ENCODE assay signal across 10 mouse cellular contexts in the genomic region with DNA sequence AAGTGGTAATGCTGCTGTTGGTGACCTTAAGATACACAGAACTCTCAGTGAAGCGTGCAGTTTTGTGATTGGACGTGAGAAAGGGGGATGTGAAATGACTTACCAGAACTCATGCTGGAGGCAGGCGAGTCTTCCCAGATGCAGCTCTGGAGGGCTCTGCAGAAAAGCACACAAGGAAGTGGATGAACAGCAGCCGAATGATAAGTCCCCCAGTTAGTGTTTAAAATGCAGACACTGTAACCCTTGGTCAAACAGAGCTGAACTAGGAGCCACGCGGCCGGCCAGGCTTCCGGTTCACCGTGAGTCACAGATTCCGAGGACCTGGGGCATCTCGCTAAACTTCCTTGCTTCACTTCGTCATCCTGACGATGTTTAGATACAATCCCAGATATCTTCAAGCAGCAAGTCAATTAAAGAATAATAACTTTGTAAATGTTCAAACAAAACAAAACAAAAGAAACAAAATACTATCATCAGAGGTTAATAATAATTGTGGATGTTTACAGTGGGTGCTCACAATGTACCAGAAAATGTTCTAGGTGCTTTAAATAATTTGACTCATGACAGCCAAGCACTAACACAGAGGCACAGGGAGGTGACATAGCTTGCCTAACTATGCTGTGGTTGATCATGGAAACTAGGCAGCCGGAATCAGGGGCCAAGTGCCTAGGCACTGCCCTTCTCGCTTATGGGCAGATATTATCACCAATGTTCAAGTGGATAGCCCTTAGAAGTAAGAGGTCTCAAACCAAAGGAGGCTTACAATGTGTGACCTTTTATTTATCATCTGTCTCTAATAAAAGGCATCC.
DNase-seq lines count a peak whose midpoint lies in the region; ATAC-seq and TF ChIP-seq lines count a peak whose summit lies in the region.
"Had no signal": no experiment of that assay in that cellular context is flagged by ENCODE, and none has a peak within 500 bp of the region (broad histone marks: within the 10 kb centered on the region; RNA-seq: fewer than 3 reads in every experiment).

No protein-coding gene starts in this region.

- WGBS in lung, adult 2 months: 35% methylated on average over 15 of the region's 15 CpGs
- WGBS in heart, embryonic 15.5 days: 51% methylated on average over 15 of the region's 15 CpGs
- 52% methylated on average over 15 of the region's 15 CpGs for WGBS in liver, embryonic 13.5 days (ENCODE audit: insufficient replicate concordance)
- WGBS in stomach, embryonic 16.5 days: 27% methylated on average over 15 of the region's 15 CpGs
- WGBS in hindbrain, embryonic 10.5 days: 90% methylated on average over 15 of the region's 15 CpGs

- H3K27me3 ChIP-seq in heart, embryonic 15.5 days: no peaks in the 10 kb centered on the region
- no peaks in the 10 kb centered on the region for H3K27me3 ChIP-seq in liver, embryonic 13.5 days
- no peaks in the 10 kb centered on the region for H3K27me3 ChIP-seq in stomach, embryonic 16.5 days (ENCODE audit: control insufficient read depth, insufficient read depth, low read length)
- H3K27me3 ChIP-seq in hindbrain, embryonic 10.5 days (ENCODE audit: insufficient read depth, poor library complexity, severe bottlenecking): no peaks in the 10 kb centered on the region
- H3K27me3 ChIP-seq: embryonic facial prominence, embryonic 13.5 days had no signal

- TF ChIP-seq CTCF in lung, adult 2 months (IDR thresholded peaks at IDR 0.05; ENCODE audit: insufficient read depth, low read length): no peak

- no peak overlapping the region for H3K9ac ChIP-seq in heart, embryonic 15.5 days
- no peak overlapping the region for H3K9ac ChIP-seq in liver, embryonic 13.5 days
- no peak overlapping the region for H3K9ac ChIP-seq in stomach, embryonic 16.5 days (ENCODE audit: low read length)
- H3K9ac ChIP-seq: embryonic facial prominence, embryonic 13.5 days had no signal

- H3K27ac ChIP-seq in heart, embryonic 15.5 days: peak overlapping the region; percentile 62
- peak overlapping the region; percentile 18; the same call in 1 of the 2 replicates for H3K27ac ChIP-seq in liver, embryonic 13.5 days
- peak overlapping the region; percentile 72; the same call in 1 of the 2 replicates for H3K27ac ChIP-seq in stomach, embryonic 16.5 days (ENCODE audit: low read length)
- H3K27ac ChIP-seq in hindbrain, embryonic 10.5 days: no peak overlapping the region
- H3K27ac ChIP-seq: embryonic facial prominence, embryonic 13.5 days had no signal

- DNase-seq in lung, adult 18-20 months: peak; percentile 48 to 64
- no peak for DNase-seq in lung, adult 2 months
- DNase-seq in liver, embryonic 13.5 days: no peak
- no peak for DNase-seq in gastrocnemius, postnatal 25 days
- no peak for DNase-seq in adipocyte (ENCODE audit: low spot score)
- DNase-seq in hindbrain, embryonic 10.5 days (ENCODE audit: low spot score): no peak

- no peaks in the 10 kb centered on the region for H3K9me3 ChIP-seq in heart, embryonic 15.5 days (replicated peaks)
- no peaks in the 10 kb centered on the region for H3K9me3 ChIP-seq in liver, embryonic 13.5 days (replicated peaks)
- H3K9me3 ChIP-seq in stomach, embryonic 16.5 days (replicated peaks; ENCODE audit: control insufficient read depth, low read length): no peaks in the 10 kb centered on the region
- H3K9me3 ChIP-seq in hindbrain, embryonic 10.5 days: no peaks in the 10 kb centered on the region
- H3K9me3 ChIP-seq: embryonic facial prominence, embryonic 13.5 days; G1E had no signal

- no peak overlapping the region for H3K4me2 ChIP-seq in heart, embryonic 15.5 days
- H3K4me2 ChIP-seq in liver, embryonic 13.5 days: no peak overlapping the region
- peak overlapping the region; percentile 23; the same call in 1 of the 2 replicates for H3K4me2 ChIP-seq in stomach, embryonic 16.5 days (ENCODE audit: low read depth, low read length)
- H3K4me2 ChIP-seq: embryonic facial prominence, embryonic 13.5 days had no signal

- ATAC-seq in heart, embryonic 15.5 days (replicated peaks; ENCODE audit: insufficient number of reproducible peaks, insufficient read depth, low FRiP score, low read depth): no peak
- no peak; the same call in 1 of the 2 replicates for ATAC-seq in liver, embryonic 13.5 days (ENCODE audit: low read depth)
- ATAC-seq in stomach, embryonic 16.5 days (ENCODE audit: insufficient read depth, low FRiP score): no peak; the same call in 1 of the 2 replicates

- no peak for TF ChIP-seq POLR2A in lung, adult 2 months (IDR thresholded peaks at IDR 0.05; ENCODE audit: borderline replicate concordance, extremely low read depth, low read depth, low read length)

- H3K36me3 ChIP-seq in heart, embryonic 15.5 days: peaks cover 7% of the 10 kb centered on the region; the same call in 1 of the 2 replicates
- peaks cover 13% of the 10 kb centered on the region; the same call in 1 of the 2 replicates for H3K36me3 ChIP-seq in liver, embryonic 13.5 days
- H3K36me3 ChIP-seq in stomach, embryonic 16.5 days (ENCODE audit: control insufficient read depth, insufficient read depth, low read length): no peaks in the 10 kb centered on the region
- H3K36me3 ChIP-seq in hindbrain, embryonic 10.5 days: 0 out of 2 replicates have a peak, but pooled peaks cover 6% of the 10 kb centered on the region
- H3K36me3 ChIP-seq: embryonic facial prominence, embryonic 13.5 days had no signal

- H3K4me3 ChIP-seq in lung, adult 2 months (replicated peaks; ENCODE audit: extremely low read depth, low read depth, low read length): no peak overlapping the region
- H3K4me3 ChIP-seq in heart, embryonic 15.5 days: no peak overlapping the region
- no peak overlapping the region for H3K4me3 ChIP-seq in liver, embryonic 13.5 days (replicated peaks)
- H3K4me3 ChIP-seq in stomach, embryonic 16.5 days (replicated peaks; ENCODE audit: low read length): no peak overlapping the region
- no peak overlapping the region for H3K4me3 ChIP-seq in hindbrain, embryonic 10.5 days
- H3K4me3 ChIP-seq: embryonic facial prominence, embryonic 13.5 days had no signal

- H3K4me1 ChIP-seq in lung, adult 2 months (ENCODE audit: control insufficient read depth, insufficient read depth, low read length): peaks cover 10% of the 10 kb centered on the region
- H3K4me1 ChIP-seq in heart, embryonic 15.5 days (replicated peaks): peaks cover 55% of the 10 kb centered on the region
- H3K4me1 ChIP-seq in liver, embryonic 13.5 days (replicated peaks): peaks cover 33% of the 10 kb centered on the region
- H3K4me1 ChIP-seq in stomach, embryonic 16.5 days (ENCODE audit: control insufficient read depth, insufficient read depth, low read length): peaks cover 29% of the 10 kb centered on the region
- 0 out of 2 replicates have a peak, but pooled peaks cover 13% of the 10 kb centered on the region for H3K4me1 ChIP-seq in hindbrain, embryonic 10.5 days (replicated peaks)

Comparison
In these comparisons a context has a peak if more than half of its experiments do, and no peak if none do; other contexts are left out.
1. DNase-seq: peak in lung, adult 18-20 months (2 of 2); none in lung, adult 2 months (single experiment), liver, embryonic 13.5 days (single experiment), gastrocnemius, postnatal 25 days (single experiment), adipocyte (single experiment) and hindbrain, embryonic 10.5 days (single experiment).